Mouse (Mus musculus) adrenal gland (tissue): ENCODE results near the gene Cntfr.

ENCODE experiments used
- intact Hi-C: fragments of 180-260 bp; cut with DNase I; formaldehyde crosslinking; loops from one replicate; pipeline ENCODE4 v1.15.1; 2025

The Cntfr gene

DNA sequence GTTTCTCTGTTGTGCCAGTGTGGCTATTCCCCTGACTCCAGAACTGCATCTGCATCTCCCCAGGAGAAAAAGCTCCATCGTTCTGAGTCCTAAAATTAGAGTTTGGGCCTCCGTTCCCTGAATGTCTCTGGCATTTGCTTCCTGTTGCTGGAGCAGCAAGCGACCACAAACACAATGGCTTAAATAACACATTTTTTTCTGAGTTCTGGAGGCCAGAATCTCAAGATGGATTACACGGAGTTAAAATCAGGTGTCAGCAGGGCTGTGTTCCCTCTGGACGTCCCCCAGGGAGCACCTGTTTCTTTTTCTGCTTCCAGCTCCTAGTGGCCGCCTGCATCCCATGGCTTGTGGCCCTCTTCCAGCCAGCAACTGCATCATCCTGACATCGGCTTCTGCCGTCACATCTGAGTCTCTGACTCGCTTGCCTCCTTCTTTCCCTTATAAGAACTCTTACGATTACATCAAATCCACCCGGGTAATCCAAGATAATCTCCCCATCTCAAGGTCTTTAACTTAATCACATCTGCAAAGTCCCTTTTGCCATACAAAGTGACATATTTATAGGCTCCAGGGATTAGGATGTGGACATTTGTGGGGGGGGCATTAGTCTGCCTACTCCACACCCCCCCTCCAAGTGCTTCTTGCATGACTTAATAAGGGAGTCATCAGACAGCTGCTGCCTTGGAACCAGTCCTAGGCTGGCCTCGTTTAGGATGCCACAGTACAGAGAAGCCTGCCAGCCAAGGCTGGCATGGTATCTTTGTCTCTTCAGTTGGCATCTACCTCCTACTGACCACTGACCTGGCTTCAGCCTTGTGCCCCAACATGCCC lies 77.8 kb downstream of the Cntfr start:
- intact Hi-C loops, result loop anchor here (5.0 kb wide), 1 partner anchor 33 kb away; no protein-coding TSS in a partner anchor

DNA sequence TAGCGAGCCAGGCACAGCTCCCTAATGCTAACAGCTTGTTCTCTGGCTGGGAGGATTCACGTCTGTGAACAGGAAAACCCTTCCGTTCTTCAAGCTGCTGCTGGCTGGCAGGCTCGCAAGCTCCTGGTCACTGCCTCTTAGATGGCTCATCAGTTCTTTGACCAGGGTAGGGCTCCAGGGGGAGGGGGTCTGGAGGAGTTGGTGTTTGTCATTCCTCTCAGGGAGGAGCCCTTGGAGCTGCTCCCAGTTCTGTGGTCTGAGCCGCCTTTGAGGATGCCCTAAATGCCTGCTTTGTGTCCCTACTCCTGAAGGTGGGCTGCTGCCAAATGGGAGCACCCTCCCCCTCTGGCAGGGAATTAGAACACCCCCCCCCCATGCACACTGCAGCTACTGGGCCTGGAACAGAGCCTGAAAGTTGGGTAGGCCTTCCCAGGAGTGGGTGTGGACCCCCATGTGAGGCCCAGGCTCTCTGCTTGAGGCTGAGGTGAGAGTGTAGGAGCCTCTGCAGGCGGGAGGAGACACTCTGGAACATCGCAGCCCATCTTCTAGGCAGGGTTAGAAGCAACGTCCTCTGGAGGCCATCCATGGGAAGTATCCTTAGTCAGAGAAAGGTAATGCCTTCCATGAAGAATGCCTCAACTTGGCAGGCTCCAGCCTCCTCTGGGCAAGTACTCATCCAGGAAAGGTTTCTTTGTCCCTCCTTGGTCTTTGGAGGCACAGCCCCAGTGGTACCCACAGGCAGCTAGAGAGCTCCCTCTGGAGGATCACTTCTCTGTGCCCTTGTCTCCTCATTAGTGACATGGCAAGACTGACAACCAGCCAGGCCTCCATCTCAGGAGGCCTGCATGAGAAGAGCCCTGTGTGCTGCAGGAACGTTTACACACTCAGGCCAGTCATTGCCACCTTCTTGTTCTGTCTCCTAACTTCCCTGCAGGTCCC lies 81.0 kb downstream of the Cntfr start:
- intact Hi-C loops, result loop anchor here (2.0 to 5.0 kb wide), 3 partner anchors 36 to 147 kb away; no protein-coding TSS in a partner anchor

DNA sequence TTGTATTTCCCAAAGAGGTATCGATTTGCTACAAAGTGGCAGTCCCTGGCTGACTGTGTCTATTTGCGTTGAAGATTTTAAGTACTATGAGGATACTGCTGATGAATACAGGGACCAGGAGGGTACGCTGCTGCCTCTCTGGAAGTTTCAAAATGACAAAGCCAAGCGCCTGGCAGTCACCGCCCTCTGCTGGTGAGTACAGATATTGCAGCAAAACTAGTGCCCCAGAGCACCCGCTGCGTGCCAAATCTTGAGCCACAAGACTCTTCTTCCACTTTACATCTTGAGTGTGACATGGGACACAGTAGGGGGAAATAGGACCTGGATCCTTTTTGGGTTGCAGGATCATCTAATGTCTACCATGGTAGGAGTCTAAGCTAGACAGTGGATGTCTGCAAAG lies 82.7 kb downstream of the Cntfr start:
- intact Hi-C loops, result loop anchor here (2.0 to 5.0 kb wide), 3 partner anchors 61 to 145 kb away; no protein-coding TSS in a partner anchor

DNA sequence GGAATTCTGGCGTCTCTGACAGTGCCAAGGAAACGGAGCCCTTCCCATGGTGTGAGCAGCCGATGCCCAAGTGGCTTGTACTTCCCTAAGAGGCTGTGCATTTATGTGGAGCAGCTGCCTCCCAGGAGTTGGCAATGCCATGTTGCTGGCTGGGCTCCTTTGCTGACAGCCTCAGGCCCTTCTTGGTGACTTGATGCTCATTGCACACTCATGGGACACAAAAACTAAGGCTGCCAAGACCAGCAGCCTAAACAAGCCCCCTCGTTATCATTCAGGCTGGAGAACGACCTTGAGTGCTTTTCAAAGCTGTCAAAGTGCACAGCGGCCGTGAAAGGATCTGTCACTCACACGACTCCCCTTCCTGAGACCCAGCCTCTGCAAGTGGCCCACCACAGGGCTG lies 84.7 kb downstream of the Cntfr start:
- intact Hi-C loops, result loop anchor here (5.0 kb wide), 1 partner anchor 95 kb away; no protein-coding TSS in a partner anchor

DNA sequence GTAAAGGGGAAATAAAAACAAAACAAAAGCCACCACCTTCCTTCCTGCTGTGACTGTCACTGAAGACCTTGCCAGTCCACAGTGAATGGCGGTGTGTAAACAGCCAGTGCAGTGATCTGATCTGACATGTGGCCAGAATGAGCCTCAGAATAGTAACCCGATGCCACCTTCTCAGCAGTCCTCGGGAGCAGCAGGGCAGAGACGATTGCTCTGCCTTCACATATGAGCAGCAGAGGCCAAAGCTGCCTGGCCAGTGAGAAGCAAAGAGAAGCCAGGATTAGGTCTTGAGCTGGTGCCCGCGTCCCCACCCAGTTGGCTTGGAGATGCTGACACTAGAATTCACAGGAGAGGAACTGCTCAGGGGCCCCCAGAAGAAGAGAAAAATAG lies 86.3 kb downstream of the Cntfr start:
- intact Hi-C loops, result loop anchor here (5.0 kb wide), 1 partner anchor 97 kb away; no protein-coding TSS in a partner anchor

DNA sequence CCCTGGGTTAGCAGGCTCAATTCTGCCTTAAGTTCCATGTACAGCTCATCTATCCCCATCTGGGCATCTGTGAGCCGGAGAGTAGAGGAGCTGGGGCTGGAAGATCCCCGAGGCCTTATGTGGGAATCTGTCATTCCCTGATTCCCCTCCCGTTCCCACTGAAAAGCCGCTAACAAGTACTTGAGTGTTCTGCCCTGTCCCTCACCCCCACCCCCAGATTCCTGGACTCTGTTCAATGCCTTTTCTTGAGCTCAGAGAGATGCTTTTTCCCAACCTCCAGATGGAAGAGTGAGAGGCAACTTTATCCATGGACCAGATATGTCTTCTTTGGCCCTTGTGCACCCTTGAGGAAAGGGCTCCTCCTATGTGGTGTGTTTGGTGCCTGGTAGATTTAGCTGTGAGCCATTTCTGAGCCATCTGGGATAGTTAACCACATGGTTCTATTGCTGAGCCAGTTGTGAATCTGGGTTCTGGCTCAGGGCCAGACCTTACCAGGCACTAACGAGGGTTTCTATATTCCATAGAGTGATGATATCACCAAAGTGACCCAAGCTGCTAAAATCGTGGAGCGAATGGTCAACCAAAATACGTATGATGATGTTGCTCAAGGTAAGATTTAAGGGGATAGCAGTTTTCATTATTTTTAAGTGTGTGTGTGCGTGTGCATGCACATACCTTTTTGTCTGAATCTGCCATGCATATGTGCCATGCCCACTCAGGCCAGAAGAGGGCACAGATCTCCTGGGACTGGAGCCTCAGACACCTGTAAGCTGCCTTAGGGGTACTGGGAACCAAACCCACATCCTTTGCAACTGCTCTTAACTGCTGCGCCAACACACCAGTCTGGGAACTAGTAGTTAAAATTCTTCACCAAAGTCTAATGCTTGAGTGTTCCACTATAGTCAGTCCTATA lies 87.0 kb downstream of the Cntfr start:
- intact Hi-C loops, result loop anchor here (5.0 kb wide), 1 partner anchor 97 kb away; no protein-coding TSS in a partner anchor
